Mouse (Mus musculus): Measurements from ENCODE around the gene E2f6. TPM values are rescaled to one million over a fixed set of nuclear protein-coding genes. Genes with fewer than 3 reads are reported as not detected.
A peak's percentile ranks its signal among the peaks of the same experiment; 100 is the strongest.

E2f6 gene
- polyA plus RNA-seq, 1 experiment = 6.5 TPM

GRCm38 (mm10) chr12:16799928-16800258 lies 10.9 kb upstream of the E2f6 start:
- H3K4me3 ChIP-seq (ENCODE audit: extremely low read depth, insufficient read depth, insufficient read length) = no peak overlapping the region

GRCm38 (mm10) chr12:16800259-16800958 lies 10.4 kb upstream of the E2f6 start, which contains the start of gene Greb1:
Greb1 (minus strand) TSS chr12:16800886.
- no peak within 1 kb of the TSS for H3K4me3 ChIP-seq (ENCODE audit: extremely low read depth, insufficient read depth, insufficient read length)
- no peak for TF ChIP-seq POLR2A (IDR thresholded peaks at IDR 0.05; ENCODE audit: low read depth, low read length)
- no peak for TF ChIP-seq CTCF (IDR thresholded peaks at IDR 0.05; ENCODE audit: extremely low read depth, insufficient read depth, insufficient read length, insufficient replicate concordance)
- H3K27me3 ChIP-seq (ENCODE audit: control insufficient read depth, insufficient read depth, low read length) = peaks cover 4% of the 10 kb centered on the region; the same call in 1 of the 2 replicates
- no peak for DNase-seq (ENCODE audit: low read depth in 1 of 2, low spot score in 2 of 2)
- no peak within 1 kb of the TSS for H3K27ac ChIP-seq (ENCODE audit: insufficient read depth, low read length)
- H3K36me3 ChIP-seq (ENCODE audit: control insufficient read depth, insufficient read depth, low read length) = no peaks in the 10 kb centered on the region
- WGBS = under 1% methylated on average over 52 of the region's 53 CpGs
- no peaks in the 10 kb centered on the region for H3K4me1 ChIP-seq (ENCODE audit: control insufficient read depth, insufficient read depth, insufficient read length)

More at GRCm38 (mm10) chr12:16799928-16800258, 10.9 kb upstream of the E2f6 start:
- TF ChIP-seq POLR2A (IDR thresholded peaks at IDR 0.05; ENCODE audit: low read depth, low read length) = no peak
- no peak for TF ChIP-seq CTCF (IDR thresholded peaks at IDR 0.05; ENCODE audit: extremely low read depth, insufficient read depth, insufficient read length, insufficient replicate concordance)
- Histone ChIP-seq H3K4me1 (ENCODE audit: control insufficient read depth, insufficient read depth, insufficient read length) (no peaks in the 10 kb centered on the region), H3K36me3 (ENCODE audit: control insufficient read depth, insufficient read depth, low read length) (no peaks in the 10 kb centered on the region), H3K27me3 (ENCODE audit: control insufficient read depth, insufficient read depth, low read length) (peaks cover 4% of the 10 kb centered on the region; the same call in 1 of the 2 replicates), H3K27ac (ENCODE audit: insufficient read depth, low read length) (no peak overlapping the region)
- WGBS = 62% methylated on average over 6 of the region's 6 CpGs
- no peak for DNase-seq (ENCODE audit: low read depth in 1 of 2, low spot score in 2 of 2)

DNA sequence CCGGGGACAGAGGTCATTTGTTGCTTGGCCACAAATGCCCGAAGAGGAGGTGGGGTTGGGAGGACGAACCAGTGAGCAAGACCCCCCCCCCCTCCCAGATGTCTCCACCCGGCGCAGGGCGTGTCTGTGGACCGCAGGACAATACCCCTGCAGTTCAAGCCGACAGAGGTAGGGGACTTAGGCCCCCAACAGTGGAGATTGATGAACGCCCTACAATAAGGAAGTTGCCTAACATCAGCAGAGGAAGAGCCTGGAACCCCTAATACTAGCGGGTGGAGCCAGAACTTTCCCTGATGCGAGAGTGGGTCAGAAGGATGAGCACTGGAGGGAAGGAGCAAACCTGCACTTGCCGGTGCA lies 9.8 kb upstream of the E2f6 start:
- 2% methylated on average over 12 of the region's 12 CpGs for WGBS
- Histone ChIP-seq H3K27me3 (ENCODE audit: control insufficient read depth, insufficient read depth, low read length) (peaks cover 4% of the 10 kb centered on the region; the same call in 1 of the 2 replicates), H3K4me3 (ENCODE audit: extremely low read depth, insufficient read depth, insufficient read length) (no peak overlapping the region)

GRCm38 (mm10) chr12:16803237-16803955 lies 7.4 kb upstream of the E2f6 start:
- Histone ChIP-seq H3K36me3 (ENCODE audit: control insufficient read depth, insufficient read depth, low read length) (no peaks in the 10 kb centered on the region), H3K27me3 (ENCODE audit: control insufficient read depth, insufficient read depth, low read length) (peaks cover 4% of the 10 kb centered on the region; the same call in 1 of the 2 replicates), H3K4me3 (ENCODE audit: extremely low read depth, insufficient read depth, insufficient read length) (no peak overlapping the region), H3K4me1 (ENCODE audit: control insufficient read depth, insufficient read depth, insufficient read length) (no peaks in the 10 kb centered on the region), H3K27ac (ENCODE audit: insufficient read depth, low read length) (no peak overlapping the region)
- no peak for DNase-seq (ENCODE audit: low read depth in 1 of 2, low spot score in 2 of 2)
- 65% methylated on average over 5 of the region's 5 CpGs for WGBS
- no peak for TF ChIP-seq POLR2A (IDR thresholded peaks at IDR 0.05; ENCODE audit: low read depth, low read length)
- TF ChIP-seq CTCF (IDR thresholded peaks at IDR 0.05; ENCODE audit: extremely low read depth, insufficient read depth, insufficient read length, insufficient replicate concordance) = no peak

More for the DNA sequence above, 9.8 kb upstream of the E2f6 start:
- no peak for DNase-seq (ENCODE audit: low read depth in 1 of 2, low spot score in 2 of 2)
- no peak overlapping the region for H3K27ac ChIP-seq (ENCODE audit: insufficient read depth, low read length)
- TF ChIP-seq CTCF (IDR thresholded peaks at IDR 0.05; ENCODE audit: extremely low read depth, insufficient read depth, insufficient read length, insufficient replicate concordance) = no peak
- TF ChIP-seq POLR2A (IDR thresholded peaks at IDR 0.05; ENCODE audit: low read depth, low read length) = no peak
- H3K4me1 ChIP-seq (ENCODE audit: control insufficient read depth, insufficient read depth, insufficient read length) = no peaks in the 10 kb centered on the region
- H3K36me3 ChIP-seq (ENCODE audit: control insufficient read depth, insufficient read depth, low read length) = no peaks in the 10 kb centered on the region

GRCm38 (mm10) chr12:16803956-16804430 lies 6.8 kb upstream of the E2f6 start:
- Histone ChIP-seq H3K27ac (ENCODE audit: insufficient read depth, low read length) (no peak overlapping the region), H3K36me3 (ENCODE audit: control insufficient read depth, insufficient read depth, low read length) (no peaks in the 10 kb centered on the region), H3K27me3 (ENCODE audit: control insufficient read depth, insufficient read depth, low read length) (peaks cover 4% of the 10 kb centered on the region; the same call in 1 of the 2 replicates), H3K4me1 (ENCODE audit: control insufficient read depth, insufficient read depth, insufficient read length) (no peaks in the 10 kb centered on the region), H3K4me3 (ENCODE audit: extremely low read depth, insufficient read depth, insufficient read length) (no peak overlapping the region)
- 95% methylated on average over 5 of the region's 5 CpGs for WGBS
- DNase-seq (ENCODE audit: low read depth in 1 of 2, low spot score in 2 of 2) = no peak
- TF ChIP-seq POLR2A (IDR thresholded peaks at IDR 0.05; ENCODE audit: low read depth, low read length) (no peak), CTCF (IDR thresholded peaks at IDR 0.05; ENCODE audit: extremely low read depth, insufficient read depth, insufficient read length, insufficient replicate concordance) (no peak)

- H3K4me1 ChIP-seq (ENCODE audit: control insufficient read depth, insufficient read depth, insufficient read length) = no peaks in the 10 kb centered on the region
- peak; percentile 51 to 77 for DNase-seq (ENCODE audit: low read depth in 1 of 2, low spot score in 2 of 2)
- H3K27me3 ChIP-seq (ENCODE audit: control insufficient read depth, insufficient read depth, low read length) = peaks cover under 1% of the 10 kb centered on the region; the same call in 1 of the 2 replicates
- no peak overlapping the region for H3K4me3 ChIP-seq (ENCODE audit: extremely low read depth, insufficient read depth, insufficient read length)
- 6% methylated on average over 5 of the region's 5 CpGs for WGBS
- no peak overlapping the region for H3K27ac ChIP-seq (ENCODE audit: insufficient read depth, low read length)
- TF ChIP-seq POLR2A (IDR thresholded peaks at IDR 0.05; ENCODE audit: low read depth, low read length) = no peak
- TF ChIP-seq CTCF (IDR thresholded peaks at IDR 0.05; ENCODE audit: extremely low read depth, insufficient read depth, insufficient read length, insufficient replicate concordance) = peak; percentile 60; the same call in 1 of the 2 replicates
- H3K36me3 ChIP-seq (ENCODE audit: control insufficient read depth, insufficient read depth, low read length) = no peaks in the 10 kb centered on the region
Observed at GRCm38 (mm10) chr12:16805511-16805910, 5.3 kb upstream of the E2f6 start.
